Comparison of ENCODE assay signal across 8 mouse cellular contexts in genomic region chr15:100761419-100762185, GRCm38 (mm10). TPM values are rescaled to one million over a fixed set of nuclear protein-coding genes. Genes with fewer than 3 reads are reported as not detected.
DNase-seq lines count a peak whose midpoint lies in the region; ATAC-seq lines count a peak whose summit lies in the region.

TSS of gene Slc4a8 (plus strand) at chr15:100761747.

- peak; percentile 94 for DNase-seq in ZHBTc4 (ENCODE audit: low read depth, low spot score)
- peak; percentile 94 for DNase-seq in embryo, embryonic 10 days (ENCODE audit: low spot score)
- peak; percentile 83 for DNase-seq in gastrocnemius, postnatal 14 days
- peak; percentile 92 to 95 for DNase-seq in left cerebral cortex, postnatal 10 days (ENCODE audit: extremely low spot score in 1 of 2, low spot score in 2 of 2)
- peak; percentile 97 for DNase-seq in right cerebral cortex, postnatal 10 days (ENCODE audit: low spot score in 2 of 2)
- DNase-seq in urinary bladder, postnatal 14 days (ENCODE audit: low spot score) = peak; percentile 92

- intact Hi-C loops in gastrocnemius, postnatal 14 days (cut with DNase I; ENCODE audit: low total_unique reads) = no loop called here
- intact Hi-C loops in left cerebral cortex, postnatal 10 days (cut with DNase I) = no loop called here

- ATAC-seq in inflammation-experienced regulatory T-cells, adult 6 months = peak; percentile 92
- ATAC-seq in megakaryocyte progenitor cell, adult 5-6 weeks (replicated peaks; ENCODE audit: poor library complexity) = peak; percentile 88

RNA-seq across cellular contexts. Expression of gene Slc4a8, which starts in this region (rescaled TPM):
- total RNA-seq in gastrocnemius, postnatal 14 days (2021) = 1 to 10 TPM; 2.0 to 6.0 TPM
- 10 to 100 TPM in 1 of 3 experiments, 1 to 10 TPM in 2; 7.4 to 10.9 (median 9.1) TPM for polyA plus RNA-seq in inflammation-experienced regulatory T-cells, adult 6 months (2017; shearing (Covaris generic))
- total RNA-seq in left cerebral cortex, postnatal 10 days (2021) = 10 to 100 TPM; 84.1 to 84.7 TPM
- total RNA-seq in megakaryocyte progenitor cell, adult 5-6 weeks (2015) = 20.3 and 26.1 TPM in 2 replicates
- total RNA-seq in megakaryocyte progenitor cell, adult 5-6 weeks (2017) = 21.3 and 22.2 TPM in 2 replicates

Comparison
In these comparisons a context has a peak if more than half of its experiments do, and no peak if none do; other contexts are left out.
1. Peak in every context shown above with its lines: DNase-seq and ATAC-seq.